Mouse (Mus musculus) adipocyte (in vitro differentiated cells): ENCODE measurements around the gene Maml2.
"Not testable (repeated sequence)": the region's sequence is repeated elsewhere in the genome, so short reads cannot be mapped to it uniquely, and the experiment has no call there.

ENCODE experiments used
- DNase-seq: peaks from one replicate; pipeline ENCODE4 v3.0.0-alpha.2; 2016; ENCODE audit warnings: low spot score

Gene Maml2

GRCm38 (mm10) chr9:13681581-13682038 lies 383.9 kb downstream of the Maml2 start:
- peak; percentile 5 for DNase-seq

- peak; percentile 40 for DNase-seq
Observed at GRCm38 (mm10) chr9:13684327-13684934, 386.7 kb downstream of the Maml2 start.

GRCm38 (mm10) chr9:13686977-13687659 lies 389.4 kb downstream of the Maml2 start:
- no peak for DNase-seq

GRCm38 (mm10) chr9:13688997-13689396 lies 391.2 kb downstream of the Maml2 start:
- DNase-seq = no peak

- DNase-seq = no peak
Observed at GRCm38 (mm10) chr9:13690321-13690720, 392.6 kb downstream of the Maml2 start.

GRCm38 (mm10) chr9:13693693-13694284 lies 396.0 kb downstream of the Maml2 start:
- DNase-seq = peak; percentile 46

GRCm38 (mm10) chr9:13694293-13694692 lies 396.5 kb downstream of the Maml2 start:
- peak; percentile 65 for DNase-seq

GRCm38 (mm10) chr9:13697041-13697811 lies 399.5 kb downstream of the Maml2 start:
- DNase-seq = peak; percentile 11

- DNase-seq = no peak
Observed at GRCm38 (mm10) chr9:13697869-13698268, 400.1 kb downstream of the Maml2 start.

- DNase-seq = no peak
Observed at GRCm38 (mm10) chr9:13699061-13699780, 401.5 kb downstream of the Maml2 start.

- DNase-seq = no peak
Observed at GRCm38 (mm10) chr9:13699781-13700116, 402.0 kb downstream of the Maml2 start.

- no peak for DNase-seq
Observed at GRCm38 (mm10) chr9:13701773-13702172, 404.0 kb downstream of the Maml2 start.

GRCm38 (mm10) chr9:13703100-13703499 lies 405.3 kb downstream of the Maml2 start:
- no peak for DNase-seq

- DNase-seq = no peak
Observed at GRCm38 (mm10) chr9:13704917-13705316, 407.2 kb downstream of the Maml2 start.

- DNase-seq = peak; percentile 33
Observed at GRCm38 (mm10) chr9:13707066-13707555, 409.4 kb downstream of the Maml2 start.

GRCm38 (mm10) chr9:13709436-13709835 lies 411.7 kb downstream of the Maml2 start:
- DNase-seq = no peak

- DNase-seq = not testable (repeated sequence)
Observed at GRCm38 (mm10) chr9:13715891-13716290, 418.1 kb downstream of the Maml2 start.

- peak; percentile 86 for DNase-seq
Observed at GRCm38 (mm10) chr9:13716316-13717099, 418.8 kb downstream of the Maml2 start.

- DNase-seq = peak; percentile 14
Observed at GRCm38 (mm10) chr9:13748404-13748797, 450.6 kb downstream of the Maml2 start, which contains the start of gene Mtmr2. TSS of gene Mtmr2 (plus strand) at chr9:13748410.

GRCm38 (mm10) chr9:13748798-13749674 lies 451.3 kb downstream of the Maml2 start:
- DNase-seq = peak; percentile 92
